Mouse (Mus musculus) kidney, embryonic 16.5 days (tissue): ENCODE data around the gene Ssc4d. TPM values are rescaled to one million over a fixed set of nuclear protein-coding genes. Genes with fewer than 3 reads are reported as not detected.

Experiments
- ATAC-seq: fragments of 200-750 bp; cut with Nextera tagmentation; 2 replicates; pipeline ENCODE4 v1.8.0; 2017; ENCODE audit warnings: moderate TSS enrichment; ENCODE audit not compliant: low FRiP score, low TSS enrichment
- H3K27ac ChIP-seq: fragments of 300-500 bp; sonication (generic); 2 replicates; pipeline ENCODE4 v1.5.1; 2014; ENCODE audit warnings: low read length
- H3K27me3 ChIP-seq: fragments of 300-500 bp; sonication (generic); 2 replicates; pipeline ENCODE4 v1.6.1; 2014; ENCODE audit warnings: low read length, control low read depth, mixed read lengths; ENCODE audit not compliant: insufficient read depth
- H3K36me3 ChIP-seq: fragments of 300-500 bp; sonication (generic); 2 replicates; pipeline ENCODE4 v1.6.1; 2014; ENCODE audit warnings: low read length, control low read depth, mixed read lengths; ENCODE audit not compliant: insufficient read depth
- H3K4me1 ChIP-seq: fragments of 300-500 bp; sonication (generic); 2 replicates; pipeline ENCODE4 v1.6.1; 2014; ENCODE audit warnings: low read length, control low read depth, mixed read lengths; ENCODE audit not compliant: insufficient read depth
- H3K4me2 ChIP-seq: fragments of 300-500 bp; sonication (generic); replicated peaks from 2 replicates; pipeline ENCODE4 v1.6.1; 2014; ENCODE audit warnings: low read depth, low read length
- H3K4me3 ChIP-seq: fragments of 300-500 bp; sonication (generic); 2 replicates; pipeline ENCODE4 v1.5.1; 2014; ENCODE audit warnings: mild to moderate bottlenecking, low read length
- H3K9ac ChIP-seq: fragments of 300-500 bp; sonication (generic); replicated peaks from 2 replicates; pipeline ENCODE4 v1.6.1; 2014; ENCODE audit warnings: low read length
- H3K9me3 ChIP-seq: fragments of 300-500 bp; sonication (generic); 2 replicates; pipeline ENCODE4 v1.6.1; 2016; ENCODE audit warnings: low read length, control low read depth
- WGBS: fragments of 180-500 bp; shearing (Covaris S2); extraction: QIAGEN DNeasy Blood & Tissue Kit; methylation state at CpG from one replicate; pipeline ENCODE4 v1.1.7; 2014; 5-methylcytosine and 5-hydroxymethylcytosine counted together
- polyA plus RNA-seq: library from polyadenylated mRNA; unstranded; fragments of >200 nt; fragmentation: Nextera tagmentation; extraction: Ambion mirVana; gene quantifications from 2 replicates; pipeline ENCODE4 v1.2.1, GENCODE M21; 2015

Gene Ssc4d
- polyA plus RNA-seq, 1 experiment from 2014 or later: 11.3 TPM

DNA sequence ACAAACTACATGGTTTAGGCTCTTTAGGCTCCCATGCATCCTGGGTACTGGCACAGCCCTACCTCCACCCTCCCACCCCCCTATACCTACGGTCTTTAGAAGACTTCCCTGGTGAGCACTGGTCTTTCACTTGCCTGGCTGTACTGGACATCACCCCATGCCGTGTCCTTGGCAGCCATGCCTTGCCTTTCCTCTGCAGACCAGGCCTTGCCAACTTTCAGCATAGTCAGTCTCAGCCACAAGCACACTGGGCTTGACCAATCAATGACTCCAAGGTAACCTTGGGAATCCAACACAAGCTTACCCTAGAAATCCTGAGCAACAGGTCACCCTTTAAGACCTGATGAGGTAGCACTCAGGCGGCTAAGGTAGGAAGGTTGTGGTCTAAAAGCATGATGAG is 57.7 kb downstream of the Ssc4d start:
- H3K27me3 ChIP-seq: no peaks in the 10 kb centered on the region
- H3K4me3 ChIP-seq: no peak overlapping the region
- H3K4me2 ChIP-seq: no peak overlapping the region
- 96% methylated on average over 3 of the region's 3 CpGs for WGBS
- H3K27ac ChIP-seq: no peak overlapping the region
- peaks cover 48% of the 10 kb centered on the region for H3K36me3 ChIP-seq
- ATAC-seq: no peak
- no peaks in the 10 kb centered on the region for H3K4me1 ChIP-seq
- no peak overlapping the region for H3K9ac ChIP-seq
- H3K9me3 ChIP-seq: no peaks in the 10 kb centered on the region

GRCm38 (mm10) chr5:135916051-135916565 is 58.2 kb downstream of the Ssc4d start:
- Histone ChIP-seq H3K27ac (no peak overlapping the region), H3K9ac (no peak overlapping the region), H3K4me1 (no peaks in the 10 kb centered on the region), H3K9me3 (no peaks in the 10 kb centered on the region), H3K36me3 (peaks cover 48% of the 10 kb centered on the region), H3K4me3 (no peak overlapping the region), H3K27me3 (no peaks in the 10 kb centered on the region), H3K4me2 (no peak overlapping the region)
- no peak for ATAC-seq
- WGBS: 85% methylated on average over 6 of the region's 6 CpGs

DNA sequence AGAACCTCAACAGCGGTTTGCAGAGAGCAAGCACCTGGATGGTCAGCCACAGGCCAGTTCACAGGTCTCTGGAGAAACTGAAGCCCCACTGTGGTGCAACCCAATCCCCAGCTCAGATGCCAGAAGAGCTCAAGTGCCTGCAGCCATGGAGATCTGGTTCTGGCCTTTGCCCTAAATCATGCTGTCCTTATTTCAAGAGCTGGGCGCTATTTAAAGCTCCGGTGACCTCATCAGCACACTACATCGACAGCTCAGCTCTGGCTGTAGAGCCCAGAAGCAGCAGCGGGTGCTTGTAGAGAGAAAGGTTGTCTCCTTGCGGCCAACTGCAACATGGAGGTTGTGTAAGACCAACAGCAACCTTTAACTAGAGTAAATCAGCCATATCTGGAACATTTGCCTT is 60.2 kb downstream of the Ssc4d start:
- ATAC-seq: no peak
- H3K9ac ChIP-seq: no peak overlapping the region
- H3K4me1 ChIP-seq: no peaks in the 10 kb centered on the region
- peaks cover 59% of the 10 kb centered on the region for H3K36me3 ChIP-seq
- 67% methylated on average over 6 of the region's 6 CpGs for WGBS
- no peaks in the 10 kb centered on the region for H3K27me3 ChIP-seq
- H3K27ac ChIP-seq: no peak overlapping the region
- no peak overlapping the region for H3K4me2 ChIP-seq
- H3K9me3 ChIP-seq: no peaks in the 10 kb centered on the region
- H3K4me3 ChIP-seq: no peak overlapping the region

DNA sequence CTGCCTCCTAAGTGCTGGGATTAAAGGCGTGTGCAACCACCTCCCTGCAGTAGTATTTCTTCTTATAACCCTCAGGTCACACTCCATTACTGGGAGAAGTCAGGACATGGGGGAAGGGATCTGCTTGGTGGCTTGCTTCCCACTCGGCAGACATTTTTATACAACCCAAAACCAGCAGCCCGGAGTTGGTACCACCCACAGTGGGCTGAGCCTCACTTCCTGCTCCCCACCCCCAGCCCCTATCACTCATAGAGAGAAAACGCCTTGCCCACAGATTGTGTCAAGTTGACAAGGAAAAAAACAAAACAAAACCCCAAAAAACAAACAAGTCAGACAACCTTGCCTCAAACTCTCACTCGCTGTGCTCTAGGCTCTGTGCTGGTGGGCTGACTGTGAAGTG is 61.1 kb downstream of the Ssc4d start:
- WGBS: 70% methylated on average over 5 of the region's 5 CpGs
- H3K9ac ChIP-seq: no peak overlapping the region
- H3K9me3 ChIP-seq: no peaks in the 10 kb centered on the region
- H3K4me2 ChIP-seq: no peak overlapping the region
- H3K27me3 ChIP-seq: no peaks in the 10 kb centered on the region
- no peak overlapping the region for H3K27ac ChIP-seq
- H3K4me3 ChIP-seq: no peak overlapping the region
- no peaks in the 10 kb centered on the region for H3K4me1 ChIP-seq
- ATAC-seq: no peak
- peaks cover 53% of the 10 kb centered on the region for H3K36me3 ChIP-seq

DNA sequence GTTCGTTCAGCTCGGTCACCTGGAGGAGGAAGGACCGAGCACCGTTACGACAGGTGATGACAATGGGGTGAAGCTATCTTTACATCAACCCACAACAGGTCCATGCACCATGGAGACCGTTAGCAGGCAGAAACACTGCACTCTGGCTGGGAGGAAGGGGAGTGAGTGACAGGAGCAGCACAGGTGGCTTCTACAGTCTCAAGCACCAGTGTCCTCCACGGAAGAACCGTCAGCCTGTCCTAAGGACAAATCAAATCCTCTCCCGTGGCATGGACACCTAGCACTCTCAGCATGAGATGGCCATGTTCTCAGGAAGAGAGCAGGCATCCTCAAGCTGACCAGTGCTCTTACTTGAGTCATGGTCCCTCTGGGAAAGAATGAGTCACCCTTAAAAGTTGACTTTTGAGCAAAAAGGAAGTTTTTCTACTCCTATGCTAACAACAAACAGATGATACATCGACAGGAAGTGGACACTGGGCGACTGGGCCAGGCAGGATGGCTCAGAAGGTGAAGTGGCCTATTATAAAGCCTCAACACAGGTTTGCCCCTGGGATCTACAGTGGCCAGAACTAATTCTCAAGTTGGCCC is 62.6 kb downstream of the Ssc4d start:
- 89% methylated on average over 11 of the region's 11 CpGs for WGBS
- no peak overlapping the region for H3K9ac ChIP-seq
- ATAC-seq: no peak
- H3K36me3 ChIP-seq: peaks cover 49% of the 10 kb centered on the region
- H3K27me3 ChIP-seq: no peaks in the 10 kb centered on the region
- no peak overlapping the region for H3K4me3 ChIP-seq
- 0 out of 2 replicates have a peak, but pooled peaks cover 2% of the 10 kb centered on the region for H3K4me1 ChIP-seq
- no peaks in the 10 kb centered on the region for H3K9me3 ChIP-seq
- H3K4me2 ChIP-seq: no peak overlapping the region
- H3K27ac ChIP-seq: no peak overlapping the region

DNA sequence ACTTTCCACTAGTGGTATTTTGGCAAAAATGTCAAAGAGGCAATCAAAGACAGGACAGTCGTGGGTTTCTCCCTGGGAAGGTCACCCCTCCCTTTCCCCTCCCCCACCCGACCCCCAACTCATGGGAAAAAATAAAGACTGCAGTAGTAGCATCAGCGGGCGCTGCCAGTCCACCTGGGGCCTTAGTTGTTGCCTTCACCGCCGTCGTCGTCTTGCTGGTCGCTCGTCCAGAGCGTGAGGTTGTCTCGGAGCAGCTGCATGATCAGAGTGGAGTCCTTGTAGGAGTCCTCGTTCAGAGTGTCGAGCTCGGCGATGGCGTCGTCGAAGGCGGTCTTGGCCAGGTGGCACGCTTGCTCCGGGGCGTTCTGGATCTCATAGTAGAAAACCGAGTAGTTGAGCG is 63.5 kb downstream of the Ssc4d start:
- no peaks in the 10 kb centered on the region for H3K9me3 ChIP-seq
- H3K4me1 ChIP-seq: peaks cover 6% of the 10 kb centered on the region; the same call in 1 of the 2 replicates
- WGBS: 90% methylated on average over 25 of the region's 25 CpGs
- ATAC-seq: no peak
- no peak overlapping the region for H3K4me3 ChIP-seq
- no peak overlapping the region for H3K27ac ChIP-seq
- no peak overlapping the region for H3K9ac ChIP-seq
- H3K36me3 ChIP-seq: peaks cover 47% of the 10 kb centered on the region
- H3K27me3 ChIP-seq: no peaks in the 10 kb centered on the region
- no peak overlapping the region for H3K4me2 ChIP-seq

Other genes with a start within 250 kb of the Ssc4d start
- 74.7 and 75.4 TPM in 2 replicates for gene Tmem120a, start 230.1 kb downstream of the Ssc4d start, polyA plus RNA-seq
- 0.42 and 0.62 TPM in 2 replicates for gene Styxl1, start 196.1 kb downstream of the Ssc4d start, polyA plus RNA-seq
- 690 and 691 TPM in 2 replicates for gene Mdh2, start 196.1 kb downstream of the Ssc4d start, polyA plus RNA-seq
- 0.27 and 1.0 TPM in 2 replicates for gene Srrm3, start 167.6 kb downstream of the Ssc4d start, polyA plus RNA-seq
- gene Hspb1, start 86.6 kb downstream of the Ssc4d start, polyA plus RNA-seq: 69.9 and 70.5 TPM in 2 replicates
- gene Ywhag, start 39.9 kb downstream of the Ssc4d start, polyA plus RNA-seq: 193 and 202 TPM in 2 replicates
- gene Zp3, start 5.6 kb upstream of the Ssc4d start, polyA plus RNA-seq: 0.18 and 0.20 TPM in 2 replicates
- 32.9 and 36.3 TPM in 2 replicates for gene Dtx2, start 20.3 kb upstream of the Ssc4d start, polyA plus RNA-seq
- 3.6 and 6.1 TPM in 2 replicates for gene Upk3b, start 64.0 kb upstream of the Ssc4d start, polyA plus RNA-seq
- 2.2 and 3.6 TPM in 2 replicates for gene Upk3bl, start 80.0 kb upstream of the Ssc4d start, polyA plus RNA-seq
- 15.9 and 18.5 TPM in 2 replicates for gene Rasa4, start 109.4 kb upstream of the Ssc4d start, polyA plus RNA-seq
- 243 and 245 TPM in 2 replicates for gene Polr2j, start 142.1 kb upstream of the Ssc4d start, polyA plus RNA-seq
- 39.5 and 40.2 TPM in 2 replicates for gene Lrwd1, start 161.5 kb upstream of the Ssc4d start, polyA plus RNA-seq
- 19.3 and 20.2 TPM in 2 replicates for gene Alkbh4, start 161.6 kb upstream of the Ssc4d start, polyA plus RNA-seq
- gene Orai2, start 196.2 kb upstream of the Ssc4d start, polyA plus RNA-seq: 6.1 and 6.6 TPM in 2 replicates
- 47.1 and 52.0 TPM in 2 replicates for gene Prkrip1, start 224.4 kb upstream of the Ssc4d start, polyA plus RNA-seq